Mouse (Mus musculus) CD8-positive naive resting alpha-beta T cell, adult 2 months (primary cell): ENCODE data around the gene Gm21970.
A peak's percentile ranks its signal among the peaks of the same experiment; 100 is the strongest.

Experiments
- DNase-seq, 2 experiments: peaks; one replicate each; pipeline ENCODE4 v3.0.0; 2022; ENCODE audit warnings: low read depth in 2 of 2, low spot score in 2 of 2

The Gm21970 gene

DNA sequence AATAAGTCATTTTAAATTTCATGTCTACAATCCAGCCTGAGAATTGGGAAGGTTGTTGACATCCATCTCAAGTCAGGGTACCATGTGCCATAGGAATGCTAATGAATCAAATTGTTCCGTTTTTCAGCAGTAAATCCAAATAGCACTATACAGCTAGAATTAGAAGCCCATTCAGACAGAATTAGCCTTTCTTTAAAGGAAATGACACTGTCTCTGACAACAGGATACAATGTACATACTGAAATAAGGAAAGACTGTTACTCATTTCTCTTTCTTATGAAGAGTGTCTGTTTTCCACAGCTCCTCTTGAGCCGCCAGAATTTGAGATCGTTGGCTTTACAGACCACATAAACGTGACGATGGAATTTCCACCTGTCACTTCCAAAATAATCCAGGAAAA lies at the start of gene Gm21970:
Gene Gm21970, plus strand, starts transcription at position 301 of the 400 bp plus-strand sequence.
- DNase-seq = no peak

DNA sequence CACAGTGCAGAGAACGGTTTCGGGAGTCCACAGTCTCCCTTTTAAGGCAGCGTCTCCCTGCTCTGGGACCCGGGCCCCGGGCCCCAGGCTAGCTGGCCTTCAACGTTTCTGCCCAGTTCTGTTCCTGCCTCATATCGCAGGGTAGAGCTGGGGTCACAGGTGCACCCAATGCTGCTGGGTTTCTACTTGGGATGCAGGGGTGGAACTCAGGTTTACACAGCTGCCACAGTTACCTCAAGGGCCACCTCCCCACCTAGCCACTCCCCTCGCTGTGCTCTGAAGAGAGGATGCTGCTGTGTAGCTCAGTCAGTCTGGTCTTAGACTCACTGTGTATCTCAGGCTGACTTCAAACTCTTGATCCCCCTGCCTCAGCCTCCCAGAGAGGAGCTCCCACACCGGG lies 45.0 kb upstream of the Gm21970 start:
- no peak for DNase-seq

DNA sequence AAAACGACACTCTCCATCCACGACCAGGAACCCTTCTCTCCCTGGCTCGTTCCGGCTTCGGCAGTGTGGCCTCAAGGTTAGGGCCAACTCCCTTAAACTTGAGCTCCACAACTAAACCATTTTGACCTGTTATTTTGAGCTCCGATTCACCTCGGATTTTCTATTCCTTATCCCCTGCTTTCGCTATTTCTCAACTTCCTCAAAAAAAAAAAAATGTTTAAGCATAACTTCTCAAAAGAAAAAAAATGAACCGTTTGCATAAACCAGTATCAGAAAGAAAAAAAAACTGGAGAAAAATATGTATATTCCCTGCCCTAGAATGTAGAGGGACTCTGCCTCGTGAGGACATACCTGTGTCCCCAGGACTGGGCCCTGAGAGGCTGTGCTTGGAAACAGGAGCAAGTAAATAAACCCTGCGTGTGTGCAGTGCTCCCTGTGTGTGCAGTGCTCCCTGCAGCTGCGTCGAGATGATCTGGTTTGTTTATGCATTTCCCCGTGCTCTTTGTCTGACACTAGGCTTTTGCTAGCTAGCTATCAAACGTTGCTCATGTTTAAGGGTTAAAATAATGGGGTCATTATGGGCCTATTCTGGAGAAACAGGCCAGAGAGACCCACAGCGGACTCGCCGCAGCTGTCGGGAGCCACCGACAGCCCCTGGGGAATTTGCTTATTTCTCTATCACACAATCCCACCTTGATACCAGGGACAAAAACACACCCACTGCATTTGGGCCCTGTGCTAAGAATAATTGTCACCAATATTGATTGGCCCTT lies 43.8 kb upstream of the Gm21970 start:
- no peak for DNase-seq

DNA sequence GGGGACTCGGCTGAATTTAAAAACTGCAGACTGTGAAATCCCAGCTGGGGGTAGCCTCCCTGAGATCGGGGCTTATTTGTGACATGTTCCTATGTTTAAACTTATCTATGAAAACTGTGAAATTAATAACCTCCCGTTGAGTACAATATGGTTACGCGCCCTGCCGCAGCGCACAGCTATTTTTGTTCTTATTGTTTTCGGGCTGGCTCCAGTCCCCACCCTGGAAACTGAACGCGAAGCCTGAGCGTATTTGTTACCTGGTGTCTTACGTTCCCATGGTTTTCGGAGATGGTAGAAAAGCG lies 43.3 kb upstream of the Gm21970 start:
- no peak for DNase-seq

DNA sequence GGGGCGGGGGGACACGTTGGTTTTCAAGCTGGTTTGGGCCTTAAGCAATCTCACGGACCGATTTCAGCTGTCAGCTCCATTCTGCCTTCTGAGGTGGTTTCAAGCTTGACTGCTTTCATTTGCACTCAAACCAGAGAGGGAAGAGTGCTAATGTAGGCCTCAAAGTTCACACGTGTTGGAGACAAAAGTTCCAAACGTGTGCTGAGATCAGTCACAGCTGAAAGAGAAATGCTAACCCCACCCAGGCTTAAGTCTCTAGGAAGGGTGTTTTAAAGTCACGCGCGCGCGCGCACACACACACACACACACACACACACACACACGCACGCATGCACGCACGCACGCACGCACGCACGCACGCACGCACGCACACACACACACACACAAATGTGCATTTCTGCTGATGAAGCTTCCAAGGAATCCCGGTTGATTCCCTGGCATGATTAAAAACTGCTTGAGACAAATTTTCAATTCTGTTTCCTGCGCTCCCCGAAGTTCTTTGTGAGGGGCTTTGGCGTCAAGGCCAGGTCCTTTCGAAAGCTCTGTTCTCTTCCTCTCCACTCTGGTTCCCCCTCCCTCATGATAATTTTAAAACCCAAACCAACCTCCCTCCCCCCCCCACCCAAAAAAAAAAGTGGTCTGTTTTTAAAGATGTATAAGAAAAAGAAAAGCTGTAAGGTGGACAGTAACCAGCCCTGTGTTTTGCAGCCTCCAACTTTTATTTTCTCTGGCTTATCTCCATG lies 42.8 kb upstream of the Gm21970 start:
- DNase-seq = no peak

DNA sequence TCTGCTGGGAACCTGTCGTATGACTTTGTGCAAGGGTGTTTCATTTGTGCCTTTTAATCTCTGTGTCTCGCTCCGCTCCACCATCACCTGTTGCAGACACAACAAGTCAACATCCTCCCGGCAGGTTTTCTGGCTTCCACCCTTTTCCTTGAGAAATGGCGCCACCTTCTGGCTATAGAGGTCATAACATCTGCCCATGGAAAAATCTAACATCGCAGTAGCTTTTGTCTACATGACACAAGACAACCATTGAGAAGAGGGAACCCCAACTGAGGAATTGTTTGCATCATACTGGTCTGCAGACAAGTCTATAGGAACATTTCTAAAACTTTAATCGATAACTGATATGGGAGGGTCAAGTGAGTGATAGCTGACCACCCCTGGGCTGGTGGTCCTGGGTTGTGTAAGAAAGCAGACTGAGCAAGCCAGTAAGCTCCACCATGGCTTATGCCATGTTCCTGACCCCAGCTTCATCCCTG lies 39.4 kb upstream of the Gm21970 start:
- peak; percentile 63 to 71 for DNase-seq

DNA sequence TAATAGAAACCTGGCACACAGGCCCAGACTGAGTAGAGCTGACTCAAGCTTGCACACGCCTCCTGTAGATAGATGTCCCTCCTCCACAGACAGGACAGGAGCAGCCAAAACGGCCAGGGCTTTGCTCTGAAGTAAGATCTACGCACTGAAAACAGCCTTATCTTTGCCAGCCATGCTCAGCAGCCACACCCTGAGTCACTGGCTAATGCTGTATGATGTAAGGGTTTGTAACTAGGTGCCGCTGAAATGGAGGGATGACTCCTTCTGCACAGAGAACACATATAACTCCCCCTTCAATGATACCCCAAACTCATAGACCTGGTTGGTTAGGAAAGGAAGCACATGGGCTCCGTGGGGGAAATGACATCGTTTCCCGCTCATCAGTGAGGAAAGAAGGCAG lies 38.8 kb upstream of the Gm21970 start:
- DNase-seq = no peak

DNA sequence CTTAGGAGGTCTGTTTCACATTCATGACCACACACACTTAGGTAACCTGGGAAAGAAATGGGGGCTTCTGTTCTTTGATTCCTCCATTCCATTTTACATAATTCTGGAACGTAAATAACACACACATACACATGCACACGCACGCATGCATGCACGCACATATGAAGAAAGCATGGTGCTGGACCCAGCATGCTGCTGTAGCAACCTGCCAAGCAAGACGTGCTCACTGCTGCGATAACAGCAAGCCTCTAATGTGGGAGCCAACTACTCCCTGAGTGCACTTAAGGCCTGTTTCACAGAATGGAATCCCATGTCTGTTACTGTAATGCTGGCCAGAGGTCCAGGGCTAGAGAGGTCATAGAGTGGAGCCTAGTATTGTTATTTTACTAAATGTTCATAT lies 38.3 kb upstream of the Gm21970 start:
- no peak for DNase-seq

DNA sequence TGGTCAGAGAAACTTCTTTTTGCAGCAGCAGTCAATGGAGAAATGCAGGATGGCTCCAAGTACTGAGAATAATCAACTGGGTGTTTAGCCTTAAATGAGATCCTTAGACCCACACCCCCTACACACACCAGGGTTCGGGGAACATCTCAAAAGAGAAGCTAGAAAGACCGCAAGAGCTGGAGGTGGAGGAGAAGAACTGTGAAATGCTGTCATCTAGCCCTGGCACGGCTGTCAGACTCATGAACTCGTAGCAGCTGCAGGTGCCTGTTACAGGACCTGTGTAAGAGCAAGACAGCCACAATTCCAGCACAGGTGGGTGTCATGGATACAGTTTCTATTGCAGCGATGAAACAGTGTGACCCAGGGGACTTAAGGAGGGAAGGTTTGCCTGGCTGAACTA lies 37.9 kb upstream of the Gm21970 start:
- DNase-seq = no peak

DNA sequence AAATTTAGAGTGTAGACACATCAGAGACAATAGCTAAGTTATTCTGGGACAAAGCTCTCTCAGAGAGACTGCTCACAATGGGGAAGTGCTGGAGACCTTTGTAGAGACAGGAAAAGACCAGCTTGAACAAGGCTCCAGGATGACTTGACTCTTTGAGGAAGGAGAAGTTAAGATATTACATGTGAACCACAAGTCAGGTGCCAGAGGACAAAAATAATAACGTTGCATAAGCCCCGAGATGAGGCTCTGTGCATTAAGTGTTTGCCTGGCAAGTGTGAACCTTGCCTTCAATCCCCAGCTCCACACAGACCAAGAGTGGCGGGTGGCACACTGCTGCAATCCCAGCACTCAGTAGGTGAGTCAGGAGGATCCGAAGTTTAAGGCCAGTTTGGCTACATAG lies 36.9 kb upstream of the Gm21970 start:
- DNase-seq = no peak

DNA sequence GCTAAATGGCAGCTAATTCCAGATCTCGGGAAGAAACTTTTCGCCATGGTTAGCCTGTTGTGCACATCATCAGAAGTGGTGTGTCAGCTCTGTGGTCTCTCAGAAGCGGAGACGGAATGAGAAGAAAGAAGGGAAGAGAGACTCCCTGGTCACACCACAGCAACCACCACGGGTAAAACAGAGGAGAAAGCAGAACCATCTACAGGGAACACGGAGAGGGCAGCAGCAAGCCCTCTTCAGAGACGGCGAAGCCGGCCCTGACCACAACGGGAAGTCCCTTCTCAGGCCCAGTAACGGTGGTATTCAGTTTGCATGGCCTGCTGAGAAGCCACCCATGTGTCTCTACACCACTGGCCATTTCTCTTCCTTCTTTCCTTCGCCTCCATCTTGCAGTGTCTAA lies 36.4 kb upstream of the Gm21970 start:
- no peak for DNase-seq

DNA sequence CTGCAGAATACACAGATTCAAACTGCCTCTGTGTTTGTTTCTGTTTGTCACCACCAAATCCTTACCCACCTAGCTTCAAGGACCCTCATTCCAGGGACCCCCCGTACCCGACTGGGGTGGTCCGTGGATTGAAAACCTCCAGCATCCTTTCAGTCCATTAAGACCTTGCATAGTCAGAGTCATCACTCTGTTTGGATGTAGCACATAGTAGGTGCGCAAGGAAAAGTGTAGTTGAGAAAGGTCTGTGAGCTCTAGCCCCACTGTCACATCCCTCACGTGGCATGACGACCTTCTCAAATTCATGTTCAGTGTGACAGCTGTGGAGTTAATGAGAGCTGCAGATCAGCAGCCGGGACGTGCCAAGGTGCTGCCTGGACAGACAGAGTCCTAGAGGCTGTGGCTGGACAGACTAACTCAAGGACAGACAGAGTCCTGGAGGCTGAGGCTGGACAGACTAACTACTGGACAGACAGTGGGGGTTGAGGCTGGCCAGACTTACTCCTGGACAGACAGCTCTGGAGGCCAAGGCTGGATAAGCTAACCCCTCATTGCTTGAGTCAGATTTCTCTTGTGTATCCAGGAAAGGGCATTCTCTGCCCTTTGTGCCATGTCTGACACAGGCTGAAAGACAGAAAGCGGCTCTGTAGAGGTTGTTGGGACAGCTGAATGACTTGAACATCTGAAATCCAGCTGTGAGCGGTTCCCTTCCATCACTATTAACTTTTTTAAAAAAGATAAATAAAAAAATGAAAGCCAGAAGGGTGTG lies 34.6 kb upstream of the Gm21970 start:
- DNase-seq = no peak

DNA sequence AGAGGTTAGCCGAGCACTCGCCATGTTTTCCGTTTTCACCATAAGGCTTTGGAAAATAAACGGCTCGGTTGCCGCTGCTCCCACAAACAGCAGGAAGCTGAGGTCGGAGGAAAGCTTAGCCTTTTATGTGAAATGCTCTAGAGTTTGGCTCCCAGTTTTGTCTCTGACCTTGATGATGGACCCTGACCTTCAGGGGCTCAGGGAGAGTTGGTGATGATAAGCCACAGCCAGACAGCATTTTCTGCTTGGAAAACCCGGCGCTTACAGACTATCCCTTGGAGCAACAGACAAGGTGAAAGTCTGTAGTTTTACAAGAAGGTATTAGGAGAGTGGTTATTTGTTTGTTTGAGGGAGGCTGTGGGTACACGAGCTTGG lies 34.0 kb upstream of the Gm21970 start:
- no peak for DNase-seq

DNA sequence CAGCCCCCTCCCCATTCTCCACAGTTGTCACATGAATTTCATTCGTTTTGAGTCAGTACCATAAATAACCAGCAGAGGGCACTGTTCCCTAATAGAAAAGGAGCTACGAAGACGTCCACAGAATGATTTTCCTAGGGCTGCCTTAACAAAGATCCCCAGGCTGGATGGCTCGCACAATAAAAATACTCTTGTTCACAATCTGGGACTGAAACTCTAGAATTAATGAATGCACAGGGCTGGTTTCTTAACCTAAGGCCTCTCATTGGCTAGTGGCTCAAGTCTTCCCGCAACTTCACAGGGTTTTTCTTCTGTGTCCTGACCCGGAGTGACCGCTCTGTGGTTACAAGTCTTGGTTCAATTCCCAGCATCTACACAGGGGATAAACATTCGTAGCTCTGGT lies 33.0 kb upstream of the Gm21970 start:
- DNase-seq = peak; percentile 70 to 71

DNA sequence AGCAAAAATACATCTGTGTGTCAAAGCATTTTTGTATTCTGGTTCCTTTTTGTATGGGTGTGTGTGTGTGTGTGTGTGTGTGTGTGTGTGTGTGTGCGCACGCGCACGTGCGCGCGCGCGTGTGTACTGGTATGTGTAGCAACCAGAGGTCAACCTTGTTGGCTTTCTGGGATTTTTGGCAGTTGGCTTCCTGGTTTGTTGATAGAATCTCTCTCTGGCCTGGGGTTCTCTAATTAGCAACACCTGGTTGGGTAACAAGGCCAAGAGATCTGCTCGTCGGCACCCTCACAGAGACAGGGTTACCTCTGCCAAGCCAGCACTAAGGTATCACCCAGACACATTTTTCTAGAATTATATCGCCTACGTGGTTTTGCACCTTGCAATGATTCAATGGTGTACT lies 32.0 kb upstream of the Gm21970 start:
- no peak for DNase-seq

DNA sequence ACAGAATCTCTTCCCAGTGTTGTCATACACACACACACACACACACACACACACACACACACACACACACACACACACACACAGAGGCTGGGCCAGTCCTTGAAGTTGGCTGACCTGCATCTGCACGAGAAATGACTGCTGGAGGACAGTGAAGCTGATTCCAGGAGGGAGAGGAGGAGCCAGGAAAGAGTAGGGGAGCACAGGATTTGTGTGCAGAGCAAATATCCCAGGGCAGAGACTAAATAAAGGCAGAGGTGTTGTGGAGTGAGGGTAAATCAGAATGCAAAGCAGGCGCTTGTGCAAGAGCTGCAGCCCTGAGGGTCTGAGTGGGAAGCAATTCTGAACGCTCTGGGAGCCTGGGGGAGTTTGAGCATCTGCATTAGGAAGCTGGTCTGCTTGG lies 31.4 kb upstream of the Gm21970 start:
- no peak for DNase-seq

DNA sequence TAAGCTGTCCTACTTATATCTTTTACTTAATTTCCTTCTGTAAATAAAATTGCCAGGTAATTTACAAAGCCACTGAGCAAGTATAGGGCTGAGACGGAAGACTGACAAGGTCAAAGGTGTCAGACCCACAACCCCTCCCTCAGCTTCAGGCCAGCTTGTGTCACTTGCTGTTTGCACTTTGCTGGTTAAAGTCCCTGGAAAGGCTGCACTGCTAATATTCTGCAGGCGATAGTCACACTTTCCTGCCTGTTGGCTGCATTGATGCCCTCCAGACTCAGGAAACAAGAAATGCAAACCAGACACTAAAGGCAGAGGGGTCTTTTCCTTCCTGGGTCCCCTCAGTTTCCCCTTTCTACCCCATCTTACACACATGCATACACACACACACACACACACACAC lies 29.5 kb upstream of the Gm21970 start:
- DNase-seq = no peak

DNA sequence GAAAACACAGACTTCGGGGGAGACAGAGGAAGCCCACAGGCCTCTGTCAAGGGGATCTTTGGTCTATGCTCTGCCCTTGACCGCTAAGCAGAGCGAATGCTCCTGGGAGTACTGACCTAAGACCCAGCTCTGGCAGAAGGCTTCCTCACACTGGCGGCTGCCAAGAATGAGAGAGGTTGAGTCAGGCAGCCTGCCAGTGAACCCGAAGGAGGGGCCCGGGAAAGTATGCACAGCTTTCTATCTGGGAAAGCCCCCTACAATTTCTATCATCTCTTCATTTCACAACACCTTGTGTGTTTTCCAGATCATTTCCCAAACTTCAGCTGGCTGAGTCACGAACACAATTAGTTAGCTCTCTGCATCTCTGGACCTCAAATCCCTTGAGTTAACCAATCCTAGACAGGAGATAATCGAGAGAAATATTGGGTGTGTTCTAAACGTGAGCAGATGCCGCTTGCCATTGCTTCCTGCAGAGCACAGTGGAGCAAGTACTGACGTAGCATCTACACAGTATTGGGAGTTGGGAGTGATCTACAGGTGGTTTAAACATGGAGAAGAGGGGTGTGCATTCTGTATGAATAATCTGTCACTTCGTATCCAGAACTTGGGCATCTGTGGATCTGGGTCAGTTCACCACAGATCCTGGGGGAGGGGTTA lies 28.8 kb upstream of the Gm21970 start:
- DNase-seq = no peak

DNA sequence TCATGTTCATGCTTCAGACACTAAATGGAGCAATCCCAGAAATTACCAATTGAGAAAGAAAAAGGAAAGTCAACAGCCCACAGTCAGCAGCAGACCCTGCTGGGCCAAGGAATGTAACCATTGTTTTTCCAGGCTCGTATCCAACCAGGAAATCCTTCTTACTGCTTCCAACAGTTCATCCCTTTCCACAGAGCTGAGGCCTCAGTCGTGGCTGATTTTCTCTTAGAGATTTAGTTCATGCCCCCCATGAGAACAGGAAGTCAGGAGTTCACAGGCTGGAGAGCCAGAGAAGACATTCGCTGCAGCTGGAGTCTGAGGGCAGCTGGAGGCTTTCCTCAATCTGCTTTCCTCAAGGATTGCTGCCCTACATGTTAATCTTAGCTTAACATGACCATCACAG lies 28.0 kb upstream of the Gm21970 start:
- DNase-seq = no peak

DNA sequence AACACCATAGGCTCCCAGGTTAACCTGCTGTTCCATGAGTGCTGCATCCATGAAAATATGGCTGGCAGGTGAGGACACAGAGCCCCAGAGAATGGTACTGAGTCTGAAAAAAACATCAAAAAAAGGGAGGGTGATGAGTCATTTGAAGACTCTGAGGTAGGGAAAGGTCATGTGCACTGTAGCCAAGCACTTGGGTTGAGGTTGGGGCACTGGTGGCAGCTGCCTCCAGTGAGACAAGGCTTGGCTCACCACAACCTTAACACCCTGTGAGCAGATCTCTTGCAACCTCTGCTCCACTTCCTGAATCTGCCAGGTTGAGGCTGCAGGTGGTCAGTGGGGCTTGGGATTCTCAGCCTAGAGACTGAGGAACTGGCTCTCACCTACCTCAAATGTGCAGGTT lies 25.0 kb upstream of the Gm21970 start:
- peak in 1 of 2 experiments; percentile 31 for DNase-seq

DNA sequence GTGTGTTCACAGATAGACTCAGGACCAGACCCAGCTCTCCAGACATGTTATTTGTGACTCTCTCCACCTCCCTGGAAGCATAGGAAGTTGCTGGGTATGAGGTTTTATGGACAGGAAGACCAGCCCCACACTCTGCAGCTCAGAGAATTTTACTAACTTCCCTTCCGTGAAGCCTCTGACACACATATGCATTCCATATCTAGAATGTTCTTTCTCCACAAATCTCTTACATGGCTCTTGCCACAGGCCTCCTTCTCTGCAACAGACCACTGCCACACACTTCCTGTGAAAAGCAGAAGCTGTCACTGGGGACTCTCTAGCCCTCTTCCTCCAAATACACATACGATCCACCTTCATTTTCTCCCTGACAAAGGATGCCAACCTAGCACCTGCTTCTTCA lies 24.5 kb upstream of the Gm21970 start:
- DNase-seq = no peak
